Mouse (Mus musculus): ENCODE results near the gene Mcm2.
A peak's percentile ranks its signal among the peaks of the same experiment; 100 is the strongest.

Gene Mcm2

GRCm38 (mm10) chr6:88886417-88886967 is 12.1 kb downstream of the Mcm2 start:
- no peak for DNase-seq

GRCm38 (mm10) chr6:88885644-88886416 is 12.8 kb downstream of the Mcm2 start:
- no peak for DNase-seq

DNA sequence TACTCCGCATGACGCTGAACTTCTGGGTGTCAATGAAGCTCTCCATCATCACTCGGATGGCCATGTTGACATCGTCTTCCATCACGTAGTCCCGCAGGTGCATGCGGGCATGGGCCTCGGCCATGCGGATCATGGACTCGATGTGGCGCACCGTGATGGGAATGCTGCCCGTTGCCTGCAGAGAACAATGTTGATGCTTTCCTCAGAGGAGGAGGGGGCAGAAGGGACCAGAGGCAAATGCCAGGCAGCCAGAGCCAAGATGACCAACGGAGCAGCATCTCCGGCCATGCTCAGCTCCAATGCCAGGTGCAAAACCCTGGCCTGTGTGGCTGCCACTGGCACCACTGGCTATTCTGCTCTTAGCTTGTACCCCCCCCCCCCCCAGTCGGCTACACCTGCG is 13.9 kb downstream of the Mcm2 start:
- DNase-seq, result no peak

GRCm38 (mm10) chr6:88884195-88884594 is 14.4 kb downstream of the Mcm2 start:
- no peak for DNase-seq

GRCm38 (mm10) chr6:88881334-88881733 is 17.2 kb downstream of the Mcm2 start:
- no peak for DNase-seq

GRCm38 (mm10) chr6:88879471-88879870 is 19.1 kb downstream of the Mcm2 start:
- no peak for DNase-seq

DNA sequence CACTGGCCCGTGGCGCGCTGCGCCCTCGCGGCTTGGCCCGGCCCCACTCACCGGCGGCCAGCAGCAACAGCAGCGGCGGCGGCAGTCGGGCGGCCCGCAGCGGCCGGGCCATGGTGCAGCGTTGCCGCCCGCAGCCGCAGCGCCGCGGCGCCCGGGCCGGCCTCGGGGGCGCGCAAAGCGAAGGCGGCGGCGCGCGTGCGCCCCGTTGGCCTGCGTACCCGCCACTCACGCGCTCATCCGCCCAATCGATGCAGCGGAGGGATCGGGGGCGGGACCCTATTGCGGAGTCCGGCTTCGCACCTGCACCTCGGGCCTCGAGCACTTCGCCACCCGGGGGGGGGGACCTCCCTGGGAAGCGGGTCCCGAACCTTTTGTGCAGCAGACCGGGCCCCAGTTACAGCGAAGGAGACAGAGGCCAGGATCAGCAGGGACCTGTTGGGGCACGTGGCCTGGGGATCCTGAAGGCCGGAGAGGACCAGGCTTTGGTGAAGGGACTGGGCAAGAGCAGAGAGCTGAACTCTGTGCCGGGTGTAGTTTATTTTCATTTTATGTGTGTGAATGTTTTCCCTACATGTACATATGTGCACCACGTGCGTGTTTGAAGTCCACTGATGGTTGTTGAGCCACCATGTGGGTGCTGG is 23.6 kb downstream of the Mcm2 start, which contains the start of gene Podxl2:
Gene Podxl2 (minus strand): TSS at position 177 of the 641 bp plus-strand sequence.
- peak; percentile 90 for DNase-seq

DNA sequence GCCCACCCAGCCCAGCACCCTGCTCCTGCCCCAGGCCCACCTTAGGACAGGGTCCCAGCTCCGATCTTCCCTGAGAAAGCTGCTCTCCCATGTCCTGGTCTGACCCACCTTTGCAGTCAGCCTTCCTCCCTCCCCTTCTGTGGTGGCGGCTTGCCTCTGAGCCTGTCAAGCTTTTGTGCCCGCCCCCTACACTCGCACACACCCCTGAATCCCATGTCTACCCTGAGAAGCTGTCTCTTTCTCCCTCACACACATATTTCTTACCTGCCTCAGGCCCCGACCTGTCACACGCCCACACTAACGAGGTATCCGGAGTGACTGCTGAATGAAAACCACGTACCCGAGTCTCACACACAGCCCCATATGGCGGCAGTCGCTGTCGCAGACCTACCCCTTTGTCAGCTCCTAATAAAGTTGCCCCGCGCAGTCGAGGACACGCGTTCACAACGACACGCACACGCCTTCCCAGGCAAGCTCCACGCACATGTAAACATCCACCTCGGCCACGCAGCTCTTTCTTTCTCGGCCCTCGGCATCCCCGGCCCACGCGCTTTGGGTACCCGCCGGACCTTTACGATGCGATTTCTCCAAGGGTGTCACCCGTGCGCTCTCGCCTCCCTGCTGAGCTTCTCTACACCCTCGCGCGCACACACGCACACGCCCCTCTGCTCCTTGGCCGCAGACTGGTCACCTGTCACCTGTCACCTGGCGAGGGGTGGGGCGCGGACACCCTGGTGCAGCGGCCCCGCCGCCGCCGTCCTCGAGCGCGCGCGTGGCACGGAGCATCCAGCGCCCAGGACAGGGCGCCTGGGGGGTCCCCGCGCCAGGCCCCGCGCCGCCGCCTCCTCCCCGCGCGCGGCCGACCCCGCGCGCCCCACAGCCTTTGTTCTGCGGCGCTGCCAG is 24.4 kb downstream of the Mcm2 start:
- peak; percentile 33 for DNase-seq

DNA sequence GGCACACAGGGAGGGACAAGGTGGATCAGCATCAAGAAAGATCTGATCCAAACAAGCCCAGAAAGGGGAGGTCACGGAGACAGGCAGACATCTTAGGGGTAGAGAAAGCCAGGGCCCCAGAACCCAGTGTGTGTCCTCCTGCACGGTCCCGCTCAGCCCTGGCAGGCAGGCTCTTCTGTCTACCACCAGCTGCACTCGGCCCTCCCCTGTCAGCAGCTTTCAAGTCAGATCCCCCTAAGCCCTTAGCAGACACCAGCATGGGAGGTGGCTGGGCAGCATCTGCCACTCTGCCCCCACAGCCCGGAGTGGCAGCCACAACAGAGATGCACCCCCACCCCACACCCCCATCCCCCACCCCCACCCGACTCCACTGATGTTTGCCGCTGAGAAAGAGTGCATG is 25.8 kb downstream of the Mcm2 start:
- DNase-seq, result no peak

DNA sequence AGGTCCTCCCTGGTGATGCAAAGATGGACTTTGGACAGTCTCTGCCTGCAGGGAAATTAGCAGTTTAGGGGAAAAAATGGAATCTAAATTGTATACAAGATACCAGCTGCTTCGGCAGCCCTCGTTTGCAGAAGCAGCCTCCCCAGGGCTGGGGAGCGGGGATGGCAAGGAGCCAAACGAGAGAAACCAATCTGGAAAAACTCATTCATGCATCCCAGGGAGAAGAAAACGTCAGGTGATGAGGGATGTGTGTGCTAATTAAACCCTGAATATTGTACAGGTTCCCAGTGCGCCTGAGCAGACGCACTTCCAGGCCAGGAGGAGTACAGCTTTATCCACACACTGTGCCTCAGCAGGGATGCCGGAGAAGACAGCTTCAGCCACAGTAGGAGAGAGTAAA is 27.0 kb downstream of the Mcm2 start:
- no peak for DNase-seq

DNA sequence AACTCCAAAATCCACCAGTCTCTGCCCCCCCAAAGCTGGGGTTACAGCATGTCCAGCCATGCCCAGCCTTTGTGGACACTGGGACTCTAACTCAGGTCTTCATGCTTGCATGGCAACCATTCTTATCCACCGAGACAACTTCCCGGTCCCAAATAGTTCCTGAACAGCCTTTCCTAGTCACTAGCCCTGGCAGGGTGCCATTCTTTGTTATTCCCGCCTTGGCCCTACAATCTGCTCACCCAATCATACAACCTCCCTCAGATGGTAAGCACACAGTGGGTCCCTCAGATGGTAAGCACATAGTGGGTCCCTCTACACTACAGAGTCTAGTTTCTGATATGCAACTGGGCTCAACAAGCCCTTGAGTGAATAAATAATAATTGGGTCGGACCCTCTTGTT is 28.0 kb downstream of the Mcm2 start:
- DNase-seq, result peak; percentile 38

DNA sequence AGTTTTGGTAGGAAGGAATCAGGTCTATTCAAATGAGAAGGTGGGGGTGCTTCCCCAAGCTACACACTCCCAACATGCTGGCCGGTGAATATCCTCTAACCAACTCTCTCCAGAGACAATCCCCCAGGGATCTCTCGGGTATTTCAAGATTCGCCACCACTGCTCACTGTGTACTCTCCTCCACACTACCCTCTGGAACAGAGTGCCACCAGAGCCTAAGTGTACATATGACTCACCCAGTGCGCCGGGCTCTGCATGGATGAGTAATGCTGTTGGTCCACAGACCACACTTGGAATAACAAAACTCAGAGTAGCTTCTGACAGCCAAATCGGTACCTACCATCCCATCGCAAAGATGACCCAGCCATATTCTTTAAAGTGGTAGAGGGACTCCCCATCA is 29.1 kb downstream of the Mcm2 start:
- no peak for DNase-seq

GRCm38 (mm10) chr6:88865704-88866103 is 32.9 kb downstream of the Mcm2 start:
- DNase-seq, result no peak

DNA sequence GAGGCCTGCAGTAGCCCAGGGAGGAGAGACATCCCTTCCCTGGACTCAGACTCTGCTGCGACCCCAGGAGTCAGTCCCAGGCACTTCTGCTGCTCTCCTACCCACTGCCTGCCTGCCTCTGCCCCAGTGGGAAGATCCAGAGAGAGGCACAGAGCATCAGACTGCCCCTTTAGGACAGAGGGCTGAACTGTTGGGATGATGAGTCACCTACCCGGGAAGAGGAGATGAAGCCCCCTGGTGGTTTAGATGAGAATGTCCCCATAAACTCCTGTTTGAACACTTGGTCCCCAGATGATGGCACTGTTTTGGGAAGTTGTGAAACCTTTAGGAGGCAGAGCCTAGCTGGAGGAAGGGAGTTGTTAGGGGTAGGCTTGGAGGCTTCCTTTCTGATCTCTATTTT is 37.7 kb downstream of the Mcm2 start:
- peak; percentile 45 for DNase-seq

DNA sequence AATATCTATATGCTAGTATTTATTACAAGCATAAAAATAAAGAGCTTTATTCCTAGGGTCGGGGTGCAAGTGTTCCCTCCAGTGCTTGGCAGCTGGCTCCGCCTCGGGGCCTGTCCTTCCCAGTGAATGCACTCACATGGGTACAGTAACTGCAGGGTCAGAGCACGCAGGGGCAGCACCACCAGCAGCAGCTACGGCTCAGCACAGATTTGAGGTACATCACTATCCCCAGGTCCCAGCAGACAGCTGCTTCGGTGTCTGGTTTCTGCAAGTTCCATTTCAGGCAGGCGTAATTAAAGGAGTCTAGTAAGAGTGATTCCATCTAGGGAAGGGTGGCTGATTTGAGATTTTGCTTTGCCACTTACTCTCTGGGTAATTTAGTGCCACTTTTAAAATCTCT is 40.2 kb downstream of the Mcm2 start:
- no peak for DNase-seq

DNA sequence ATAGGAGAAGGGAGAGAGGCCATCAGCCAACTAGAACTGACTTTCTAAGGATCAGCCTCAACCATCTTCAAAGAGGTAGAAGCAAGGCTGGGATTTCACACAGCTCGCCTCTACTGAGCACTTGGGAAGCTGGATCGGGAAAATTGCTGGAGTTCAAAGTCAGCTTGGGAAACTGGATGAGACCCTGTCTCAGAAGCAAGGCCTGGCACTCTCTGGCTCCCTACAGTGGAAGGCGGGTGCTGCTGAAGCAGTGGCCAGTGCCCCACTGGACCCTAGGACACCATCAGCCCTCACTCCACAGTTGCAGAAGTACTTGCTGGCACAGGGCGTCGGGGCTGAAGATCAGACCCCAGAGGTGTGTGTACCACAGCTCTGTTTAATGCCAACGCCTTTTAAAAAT is 40.8 kb downstream of the Mcm2 start:
- no peak for DNase-seq

DNA sequence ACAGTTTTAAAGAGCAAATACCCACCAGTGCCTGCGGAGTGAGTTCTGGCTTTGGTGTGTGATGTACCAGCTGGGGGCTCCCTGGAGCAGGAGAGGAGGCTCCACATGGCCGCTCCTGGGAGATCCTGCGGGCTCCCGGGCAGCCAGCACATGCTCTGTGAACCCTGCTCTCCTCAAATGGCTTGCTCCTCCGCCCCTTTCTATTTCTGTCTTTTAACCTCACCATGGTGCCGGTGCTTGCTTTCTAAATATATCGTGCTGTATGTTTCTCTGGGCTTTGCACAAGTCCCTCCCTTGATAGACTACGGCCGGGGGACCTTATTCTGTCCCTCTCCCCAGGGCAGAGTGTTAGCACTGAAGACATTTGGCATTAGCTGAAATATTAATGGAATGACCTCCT is 41.3 kb downstream of the Mcm2 start:
- peak; percentile 72 for DNase-seq

GRCm38 (mm10) chr6:88855636-88856035 is 42.9 kb downstream of the Mcm2 start:
- peak; percentile 79 for DNase-seq

- DNase-seq, result no peak
Measured at GRCm38 (mm10) chr6:88854509-88854908, 44.1 kb downstream of the Mcm2 start.

DNA sequence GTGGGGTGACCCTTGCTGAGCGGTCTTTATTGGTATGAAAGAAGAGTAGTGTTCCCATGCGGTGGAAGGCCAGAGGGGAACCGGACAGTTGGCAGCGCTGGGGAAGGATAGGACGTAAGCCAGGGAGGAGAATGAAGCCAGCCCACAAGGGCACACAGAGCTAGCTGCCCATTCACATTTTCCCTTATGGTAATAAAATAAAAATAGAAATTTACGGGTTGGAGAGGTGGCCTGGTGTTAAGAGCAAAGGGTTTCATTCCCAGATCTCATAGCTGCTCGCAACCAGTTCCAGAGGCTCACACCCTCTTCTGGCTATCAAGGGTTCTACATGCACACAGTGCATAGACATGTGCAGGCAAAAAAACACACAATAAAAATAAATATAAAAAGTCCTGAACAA is 48.5 kb downstream of the Mcm2 start:
- DNase-seq, result no peak

DNA sequence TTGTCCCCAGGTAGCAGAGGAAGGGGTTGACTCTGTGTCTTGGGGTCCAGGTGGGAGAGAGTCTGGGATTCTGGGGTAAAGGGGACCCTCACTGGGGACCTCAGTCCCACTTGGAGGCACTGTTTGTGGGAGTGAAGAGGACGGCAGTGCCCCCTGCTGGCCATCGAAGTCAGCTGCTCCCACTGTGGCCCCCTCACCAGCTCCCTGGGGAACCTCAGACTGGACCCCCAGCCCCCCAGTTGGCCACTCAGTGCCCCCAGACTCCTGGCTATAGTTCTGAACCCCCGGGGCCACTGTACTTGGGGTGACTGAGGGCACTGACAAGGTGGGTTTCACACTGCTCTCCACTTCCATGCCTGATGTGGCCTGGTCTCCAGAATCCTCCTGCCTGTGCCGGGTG is 49.3 kb downstream of the Mcm2 start:
- peak; percentile 53 for DNase-seq

DNA sequence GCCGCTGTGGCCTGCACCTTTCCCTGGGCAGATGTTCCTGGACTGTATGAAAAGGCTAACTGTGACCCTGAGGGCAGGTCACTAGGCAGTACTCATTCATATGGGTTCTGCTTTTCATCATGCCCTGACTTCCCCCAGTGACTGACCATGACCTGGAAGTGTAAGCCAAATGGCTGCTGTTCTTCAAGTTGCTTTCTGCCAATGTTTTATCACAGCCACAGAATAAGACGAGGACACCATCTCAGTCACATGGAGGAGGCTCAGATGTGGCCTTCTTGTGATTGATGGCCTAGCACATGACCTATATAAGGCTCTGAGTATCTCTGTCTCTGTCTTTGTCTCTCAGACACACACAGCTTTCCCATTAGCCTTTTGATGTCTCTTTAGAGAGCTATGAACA is 51.0 kb downstream of the Mcm2 start:
- no peak for DNase-seq

GRCm38 (mm10) chr6:88844901-88845565 is 53.5 kb downstream of the Mcm2 start:
- no peak for DNase-seq

Measured in kidney, postnatal 10 days (tissue).